Mouse (Mus musculus): Measurements from ENCODE around the gene Znhit2.
"Not testable (repeated sequence)": the region's sequence is repeated elsewhere in the genome, so short reads cannot be mapped to it uniquely, and the experiment has no call there.

The Znhit2 gene

DNA sequence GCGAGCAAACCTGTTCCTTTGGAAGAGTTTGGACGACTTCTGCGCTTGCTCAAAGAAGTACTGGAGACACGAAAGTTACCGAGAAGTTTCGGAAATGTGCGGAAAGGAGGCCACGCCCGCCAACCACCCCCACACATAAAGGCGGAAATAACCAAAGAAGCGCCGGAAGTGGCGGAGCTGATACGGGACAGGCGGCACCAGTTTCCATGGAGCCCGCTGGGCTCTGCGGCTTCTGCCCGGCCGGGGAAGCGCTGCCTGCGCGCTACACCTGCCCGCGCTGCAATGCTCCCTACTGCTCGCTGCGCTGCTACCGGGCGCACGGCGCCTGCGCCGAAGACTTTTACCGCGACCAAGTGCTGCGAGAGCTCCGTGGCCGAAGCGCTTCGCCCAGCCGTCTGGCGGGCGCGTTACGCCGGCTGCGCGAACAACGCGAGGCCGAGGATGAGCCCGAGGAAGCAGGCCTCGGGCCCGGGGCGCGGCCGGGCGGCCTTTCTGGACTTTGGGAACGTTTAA is at the start of gene Znhit2:
Znhit2 (plus strand) TSS at position 172 of the 513 bp plus-strand sequence.
- peak; percentile 87 to 91 for DNase-seq

DNA sequence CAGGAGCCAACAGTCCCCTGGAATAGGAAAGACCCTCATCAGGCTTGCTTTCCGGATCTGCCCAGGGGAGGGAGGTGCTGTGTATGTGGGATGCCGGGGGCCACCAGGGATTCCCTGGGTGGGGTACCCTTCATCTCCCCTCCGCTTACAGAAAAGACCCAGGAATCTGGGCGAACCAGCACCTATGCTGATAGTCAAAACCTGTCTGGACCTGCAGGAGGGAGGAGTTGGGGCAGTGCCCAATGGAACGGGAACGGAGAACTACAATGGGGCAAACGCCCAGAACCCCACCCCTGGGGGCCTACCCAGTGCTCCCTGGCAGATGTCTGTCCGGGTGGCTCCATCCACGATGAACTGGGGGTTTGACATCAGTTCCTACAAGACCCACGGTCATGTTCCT is 47.3 kb upstream of the Znhit2 start:
- no peak for DNase-seq

DNA sequence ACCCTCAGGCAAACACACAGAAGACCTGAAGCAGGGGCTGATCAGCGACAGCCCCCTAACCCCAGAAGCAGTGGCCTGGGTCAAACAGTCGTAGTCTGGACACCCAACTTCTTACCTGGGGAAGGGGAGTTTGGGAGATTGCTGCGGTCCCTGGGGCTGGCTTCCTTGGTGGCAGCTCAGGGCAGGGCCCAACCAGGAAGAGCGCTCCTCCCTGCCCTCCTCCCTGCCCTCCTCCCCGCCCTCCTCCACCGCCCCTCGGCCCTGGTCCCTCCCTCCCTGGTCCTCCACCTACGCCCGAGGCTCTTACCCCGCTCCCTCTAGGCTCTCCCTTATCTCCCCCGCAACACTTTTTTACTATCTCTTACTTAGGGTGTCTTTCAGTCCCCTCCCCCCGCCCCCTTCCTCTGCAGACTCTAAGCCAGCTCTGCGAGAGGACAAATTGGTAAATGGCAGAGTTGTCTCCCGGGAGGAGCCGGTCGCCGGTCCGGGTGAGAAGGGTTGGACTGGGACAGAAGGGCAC is 45.9 kb upstream of the Znhit2 start:
- peak; percentile 40 to 55 for DNase-seq

DNA sequence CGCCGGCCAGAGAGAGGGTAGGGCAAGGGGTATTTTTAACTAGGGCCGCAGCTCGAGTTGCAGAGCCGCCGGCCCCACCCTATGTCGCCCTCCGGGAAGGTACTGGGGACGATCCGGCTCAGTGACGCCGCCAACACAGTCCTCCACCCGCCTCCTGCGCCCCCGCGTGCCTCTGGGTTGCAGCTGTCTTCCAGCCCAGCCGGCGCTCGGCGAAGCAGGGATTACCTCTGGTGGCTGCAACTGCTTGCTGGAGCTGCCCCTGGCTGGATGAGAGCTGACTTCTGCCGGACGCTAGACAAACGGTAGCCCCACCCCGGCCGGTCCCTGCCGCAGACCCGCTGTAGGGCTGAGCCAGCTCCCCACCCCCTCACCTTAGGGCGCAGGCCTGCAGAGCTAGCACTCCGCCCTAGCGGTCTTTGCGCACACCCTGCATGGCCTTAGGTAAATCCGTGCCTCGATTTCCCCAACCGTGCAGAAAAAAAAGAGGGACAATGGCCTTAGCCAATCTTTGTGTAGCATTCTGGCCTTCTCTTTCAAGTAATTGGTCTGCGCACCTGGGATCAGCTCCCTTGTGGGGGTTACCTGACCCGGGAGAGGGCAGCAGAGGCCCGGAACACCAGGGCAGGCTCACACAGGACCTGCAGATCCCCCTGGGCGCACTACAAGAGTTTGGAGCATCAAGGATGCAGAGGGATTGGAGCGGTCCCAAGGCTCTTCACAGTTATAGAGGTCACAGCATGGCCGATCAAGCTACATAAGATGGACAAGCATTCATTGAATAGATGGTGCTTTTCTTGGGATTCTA is 45.3 kb upstream of the Znhit2 start, which contains the start of gene Capn1:
Capn1 (minus strand) TSS at position 387 of the 805 bp plus-strand sequence.
- peak; percentile 46 to 69 for DNase-seq

DNA sequence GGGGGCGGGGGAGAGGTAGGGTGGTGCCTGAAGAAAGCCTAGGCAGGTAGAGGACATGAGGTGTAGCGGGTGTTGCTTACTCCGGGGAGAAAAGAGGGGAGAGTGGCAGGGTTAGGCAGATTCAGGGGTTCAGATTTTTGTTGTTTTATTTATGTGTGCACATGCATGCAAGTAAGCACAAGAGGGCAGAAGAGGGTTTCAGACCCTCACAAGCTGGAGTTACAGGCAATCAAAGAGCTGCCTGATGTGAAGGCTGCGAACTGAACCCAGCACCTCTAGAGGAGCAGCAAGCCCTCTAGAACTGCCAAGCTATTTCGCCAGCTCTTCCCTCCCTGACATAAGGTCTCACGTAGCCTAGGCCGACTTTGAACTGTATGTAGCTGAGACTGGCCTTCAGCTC is 44.5 kb upstream of the Znhit2 start:
- peak in 1 of 2 experiments; percentile 10 for DNase-seq

DNA sequence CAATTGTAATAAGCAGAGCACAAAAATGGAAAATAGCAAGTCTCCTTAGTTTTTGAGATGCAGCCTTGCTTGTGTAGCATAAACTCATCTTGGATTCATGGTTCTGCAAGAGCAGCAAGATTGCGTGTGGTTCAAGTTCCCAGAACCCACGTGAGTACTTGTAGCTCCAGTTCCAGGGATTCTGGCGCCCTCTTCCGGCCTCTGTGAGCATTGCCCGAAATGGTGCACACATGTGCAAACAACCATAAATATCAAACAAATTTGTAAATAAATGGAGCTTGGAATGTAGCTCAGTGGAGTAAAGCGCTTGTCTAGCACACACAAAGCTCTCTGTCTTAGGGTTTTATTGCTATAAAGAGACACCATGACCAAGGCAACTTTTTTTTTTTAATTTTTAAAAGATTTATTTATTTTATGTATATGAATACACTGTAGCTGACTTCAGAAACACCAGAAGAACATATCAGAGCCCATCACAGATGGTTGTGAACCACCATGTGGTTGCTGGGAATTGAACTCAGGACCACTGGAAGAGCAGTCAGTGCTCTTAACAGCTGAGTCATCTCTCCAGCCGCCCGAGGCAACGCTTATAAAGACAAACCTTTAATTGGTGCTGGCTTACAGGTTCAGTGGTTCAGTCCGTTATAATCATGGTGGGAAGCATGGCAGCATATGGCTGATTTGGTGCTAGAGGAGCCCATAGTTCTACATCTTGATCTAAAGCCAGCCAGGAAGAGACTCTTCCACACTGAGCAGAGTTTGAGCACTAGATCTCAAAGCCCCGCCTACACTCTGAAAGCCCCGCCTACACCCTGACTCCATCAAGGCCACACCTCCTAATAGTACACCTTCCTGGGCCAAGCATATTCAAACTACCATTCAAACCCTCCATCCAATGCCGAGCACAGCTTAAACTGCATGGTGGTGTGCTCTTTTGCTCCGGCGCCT is 42.6 kb upstream of the Znhit2 start:
- DNase-seq, result peak; percentile 74 to 88

DNA sequence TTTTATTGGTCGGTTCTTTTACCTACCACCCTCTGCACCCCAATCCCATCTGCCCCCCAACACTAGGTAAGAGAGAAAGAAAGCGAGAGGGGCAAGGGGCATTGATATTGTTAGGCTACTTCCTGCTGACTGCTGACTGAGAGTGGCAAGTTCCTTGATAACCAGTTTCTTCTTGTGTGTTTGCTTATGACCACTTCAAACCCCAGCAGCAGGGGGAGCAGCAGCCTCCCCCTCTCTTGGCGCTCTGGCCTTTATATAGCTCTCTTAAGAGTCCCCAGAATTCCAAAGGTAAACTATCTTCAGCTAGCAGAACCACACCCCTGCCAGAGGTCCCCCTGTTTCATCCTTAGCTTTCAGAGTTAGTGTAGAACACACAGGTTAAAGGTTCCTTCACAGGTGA is 40.7 kb upstream of the Znhit2 start:
- no peak for DNase-seq

DNA sequence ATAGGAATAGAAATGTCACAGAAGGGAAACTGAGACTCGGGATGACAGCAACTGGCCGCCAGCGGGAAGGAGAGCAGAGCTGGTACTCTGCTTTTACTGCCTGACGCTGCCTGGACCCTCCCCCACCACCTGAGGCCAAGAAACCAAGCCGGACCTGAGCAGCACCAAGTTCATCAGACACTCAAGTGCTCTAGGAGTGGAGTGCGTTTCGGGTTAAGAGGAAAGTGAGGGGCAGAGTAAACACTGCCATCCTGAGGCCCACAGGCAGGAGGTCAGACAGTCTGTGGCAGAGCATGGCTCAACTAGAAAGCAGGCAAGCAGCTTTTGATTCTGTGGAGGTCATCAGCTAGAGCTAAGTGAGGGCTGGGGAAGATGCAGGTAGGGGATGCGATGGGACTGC is 37.9 kb upstream of the Znhit2 start:
- DNase-seq, result no peak

DNA sequence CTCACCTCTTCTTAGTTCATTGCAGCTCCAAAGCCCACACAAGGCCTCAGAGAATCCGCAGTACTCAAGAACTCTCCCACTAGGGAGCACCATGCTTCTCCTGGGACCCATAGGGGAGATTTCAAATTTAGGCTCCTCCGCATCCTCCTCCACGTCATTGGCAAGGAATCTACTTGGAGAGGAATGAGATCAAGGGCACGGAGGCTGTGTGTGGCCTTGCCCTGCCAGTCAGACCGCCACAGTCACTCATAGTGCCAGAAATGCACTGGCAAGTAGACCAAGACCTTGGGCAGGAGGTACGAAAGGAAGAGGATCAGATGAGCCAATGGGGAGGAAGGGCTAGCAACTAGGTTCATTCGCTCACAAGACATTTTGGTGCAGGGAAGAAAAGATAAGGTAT is 37.1 kb upstream of the Znhit2 start:
- DNase-seq, result no peak

DNA sequence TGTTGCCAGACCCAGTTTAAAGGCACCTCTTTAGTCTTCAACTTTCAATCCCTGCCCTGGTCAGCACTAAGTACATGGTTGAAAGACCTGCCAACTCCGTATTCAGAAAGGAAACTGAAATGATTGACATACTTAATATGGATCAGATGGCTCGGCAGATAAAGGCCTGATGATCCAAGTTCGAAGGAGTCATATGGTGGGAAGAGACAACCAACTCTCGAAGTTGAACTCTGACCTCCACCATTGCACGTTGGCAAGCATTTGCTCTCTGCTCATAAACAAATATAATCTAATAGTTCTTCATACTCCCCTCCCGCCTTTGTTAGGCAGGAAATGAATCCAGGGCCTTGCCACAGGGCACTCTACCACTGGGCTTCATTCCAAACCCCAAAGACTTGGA is 32.0 kb upstream of the Znhit2 start:
- DNase-seq, result no peak

DNA sequence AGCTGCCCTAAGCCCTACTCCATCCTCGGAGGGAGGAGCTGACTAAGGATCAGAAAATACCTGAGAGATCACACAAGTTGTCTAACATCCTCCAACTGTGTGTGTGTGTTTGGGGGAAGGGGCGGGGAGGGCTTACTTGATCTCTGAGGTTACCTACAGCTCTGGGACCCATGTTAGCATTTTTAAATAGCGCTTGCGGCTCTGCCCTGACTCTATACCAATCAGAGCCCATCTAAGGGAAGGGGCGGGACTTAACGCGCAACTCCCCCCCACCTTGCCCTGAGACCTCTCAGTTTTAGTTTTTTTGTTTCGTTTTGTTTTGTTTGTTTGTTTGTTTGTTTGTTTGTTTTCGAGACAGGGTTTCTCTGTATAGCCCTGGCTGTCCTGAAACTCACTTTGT is 31.6 kb upstream of the Znhit2 start:
- DNase-seq, result no peak

DNA sequence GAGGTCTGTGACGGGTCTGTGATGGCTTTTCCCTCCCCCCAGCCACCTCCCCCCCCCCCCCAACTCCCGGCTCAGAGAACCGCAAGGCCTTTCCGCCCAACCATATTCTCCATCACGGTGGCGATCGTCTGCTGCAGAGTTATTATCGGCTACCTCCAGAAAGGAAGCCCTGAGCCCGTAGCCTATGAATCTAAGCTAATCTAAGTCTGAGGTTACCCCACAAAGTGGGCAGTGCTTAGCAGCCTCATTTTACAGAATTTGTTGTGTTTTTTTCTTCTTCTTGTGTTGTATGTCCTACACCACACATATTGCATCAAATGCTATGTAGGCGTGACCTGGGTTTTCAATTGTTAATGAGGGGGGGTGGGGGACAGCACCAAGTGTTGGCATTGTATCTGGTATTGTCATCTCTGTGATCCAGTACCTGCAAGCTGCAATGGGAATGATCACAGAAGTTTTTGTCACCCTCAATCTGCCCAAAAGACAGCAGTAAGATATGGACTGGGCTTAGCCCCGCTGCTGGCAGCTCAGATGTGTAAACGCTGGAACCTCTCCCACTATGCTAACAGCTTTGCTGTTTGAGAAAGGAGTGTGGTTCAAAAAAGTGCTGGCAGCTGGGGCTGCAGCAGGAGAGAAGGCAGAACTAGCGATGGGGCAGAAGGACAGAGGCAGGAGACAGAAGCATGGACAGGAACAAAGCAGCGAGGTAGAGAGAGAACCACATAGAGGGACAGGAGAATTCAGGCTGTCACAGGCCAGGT is 30.3 kb upstream of the Znhit2 start:
- no peak for DNase-seq

DNA sequence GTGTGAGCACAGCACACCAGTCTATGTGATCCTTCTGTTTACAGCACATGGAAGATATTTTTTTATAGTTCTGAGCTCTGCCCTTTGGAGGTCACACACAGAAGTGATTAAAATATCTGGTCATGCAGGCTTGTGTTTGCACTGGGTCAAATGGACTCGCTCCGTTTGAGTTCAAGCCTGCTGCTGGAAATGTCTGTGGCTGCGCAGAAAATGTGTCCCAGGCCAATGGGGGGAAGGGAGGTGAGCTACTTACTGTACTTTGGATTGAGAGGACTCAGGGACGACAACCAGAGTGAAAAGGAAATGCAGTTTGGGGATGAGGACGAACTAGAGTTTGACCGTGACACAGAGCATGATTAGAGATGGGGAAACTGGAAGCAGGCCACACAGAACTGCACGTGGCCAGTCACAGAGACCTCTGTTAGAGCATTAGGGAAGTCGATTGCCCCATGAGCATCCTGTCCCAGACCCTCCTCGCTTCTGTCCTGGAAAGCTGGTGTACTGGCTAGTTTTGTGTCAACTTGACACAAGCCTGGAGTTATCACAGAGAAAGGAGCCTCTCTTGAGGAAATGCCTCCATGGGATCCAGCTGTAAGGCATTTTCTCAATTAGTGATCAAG is 24.9 kb upstream of the Znhit2 start:
- DNase-seq, result no peak

DNA sequence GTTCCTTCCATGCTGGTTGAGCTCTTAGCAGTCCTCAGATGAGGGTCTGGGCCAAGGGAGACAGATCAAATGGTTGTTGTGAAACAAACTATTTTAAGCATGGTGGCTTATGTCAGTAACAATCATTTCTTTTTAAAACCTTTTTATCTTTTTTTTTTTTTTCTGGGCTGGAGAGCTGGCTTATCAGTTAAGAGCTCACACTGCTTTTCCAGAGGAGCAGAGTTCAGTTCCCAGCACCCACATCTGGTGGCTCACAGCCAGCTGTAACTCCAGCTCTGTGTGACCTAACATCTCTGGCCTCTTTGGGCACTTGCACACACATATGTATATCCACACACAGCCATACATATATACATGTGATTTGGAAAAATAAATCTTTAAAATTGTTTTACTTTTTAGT is 23.3 kb upstream of the Znhit2 start:
- DNase-seq, result no peak

DNA sequence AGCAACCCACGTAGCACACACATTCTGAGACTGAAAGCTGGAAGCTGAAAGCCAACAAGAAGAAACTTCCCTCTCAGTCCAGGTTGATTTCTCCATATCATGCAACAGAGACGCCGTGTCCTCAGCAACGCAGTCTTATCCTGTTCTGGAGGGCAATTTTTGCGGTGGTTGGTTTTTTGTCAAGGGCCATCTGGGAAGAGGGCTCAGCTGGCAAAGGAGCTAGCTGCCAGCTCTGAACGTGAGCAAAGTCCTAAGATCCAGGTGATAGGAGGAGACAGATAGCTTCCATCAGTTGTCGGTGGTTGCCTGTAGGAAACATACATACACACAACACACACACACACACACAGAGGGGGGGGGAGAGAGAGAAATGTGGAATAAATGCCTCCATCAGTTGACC is 22.7 kb upstream of the Znhit2 start:
- DNase-seq, result no peak

DNA sequence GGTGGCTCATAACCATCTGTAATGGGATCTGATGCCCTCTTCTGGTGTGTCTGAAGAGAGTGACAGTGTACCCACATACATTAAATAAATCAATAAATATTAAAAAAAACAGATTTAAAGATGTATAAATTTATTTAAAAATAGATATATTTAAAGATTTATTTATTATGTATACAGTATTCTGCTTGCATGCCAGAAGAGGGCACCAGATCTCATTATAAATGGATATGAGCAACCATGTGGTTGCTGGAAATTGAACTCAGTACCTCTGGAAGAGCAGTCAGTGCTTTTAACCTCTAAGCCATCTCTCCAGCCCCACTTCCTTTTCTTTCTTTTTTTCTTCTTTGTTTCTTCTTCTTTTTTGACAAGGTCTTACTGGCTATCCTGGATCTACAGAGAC is 21.0 kb upstream of the Znhit2 start:
- no peak for DNase-seq

DNA sequence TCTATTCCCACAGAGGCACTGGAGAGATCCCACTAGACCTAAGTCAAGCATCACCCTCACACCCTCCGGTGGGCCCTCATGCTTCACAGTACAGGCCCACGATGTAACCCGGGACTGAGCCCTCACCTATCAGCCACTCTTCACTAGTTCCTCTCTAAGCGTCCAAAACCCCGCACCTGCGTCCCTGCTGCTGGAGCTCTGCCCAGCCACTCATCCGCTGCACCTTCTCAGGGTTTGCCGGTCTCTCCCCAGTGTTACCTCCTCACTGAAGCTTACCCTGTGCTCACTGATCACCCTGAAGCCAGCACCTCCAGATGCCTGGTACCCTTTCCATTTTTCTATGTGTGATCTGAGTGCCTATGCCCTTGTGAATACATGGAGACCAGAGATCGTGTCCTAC is 18.7 kb upstream of the Znhit2 start:
- DNase-seq, result no peak

DNA sequence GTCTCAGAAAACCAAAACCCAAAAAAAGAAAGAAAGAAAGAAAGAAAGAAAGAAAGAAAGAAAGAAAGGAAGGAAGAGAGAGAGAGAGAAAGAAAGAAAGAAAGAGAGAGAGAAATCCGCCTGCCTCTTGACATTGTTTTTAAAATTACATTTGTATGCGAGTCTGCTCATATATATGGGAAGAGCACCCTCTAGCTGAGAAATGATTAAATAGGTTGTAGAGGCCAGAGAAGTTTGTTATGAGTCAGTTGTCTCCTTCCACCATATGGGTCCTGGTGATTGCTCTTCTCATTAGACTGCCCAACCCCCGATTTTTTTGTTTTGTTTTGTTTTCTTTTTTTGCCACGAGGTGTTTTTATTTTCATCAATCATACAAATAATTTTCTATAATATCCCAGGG is 16.9 kb upstream of the Znhit2 start:
- not testable (repeated sequence) for DNase-seq

DNA sequence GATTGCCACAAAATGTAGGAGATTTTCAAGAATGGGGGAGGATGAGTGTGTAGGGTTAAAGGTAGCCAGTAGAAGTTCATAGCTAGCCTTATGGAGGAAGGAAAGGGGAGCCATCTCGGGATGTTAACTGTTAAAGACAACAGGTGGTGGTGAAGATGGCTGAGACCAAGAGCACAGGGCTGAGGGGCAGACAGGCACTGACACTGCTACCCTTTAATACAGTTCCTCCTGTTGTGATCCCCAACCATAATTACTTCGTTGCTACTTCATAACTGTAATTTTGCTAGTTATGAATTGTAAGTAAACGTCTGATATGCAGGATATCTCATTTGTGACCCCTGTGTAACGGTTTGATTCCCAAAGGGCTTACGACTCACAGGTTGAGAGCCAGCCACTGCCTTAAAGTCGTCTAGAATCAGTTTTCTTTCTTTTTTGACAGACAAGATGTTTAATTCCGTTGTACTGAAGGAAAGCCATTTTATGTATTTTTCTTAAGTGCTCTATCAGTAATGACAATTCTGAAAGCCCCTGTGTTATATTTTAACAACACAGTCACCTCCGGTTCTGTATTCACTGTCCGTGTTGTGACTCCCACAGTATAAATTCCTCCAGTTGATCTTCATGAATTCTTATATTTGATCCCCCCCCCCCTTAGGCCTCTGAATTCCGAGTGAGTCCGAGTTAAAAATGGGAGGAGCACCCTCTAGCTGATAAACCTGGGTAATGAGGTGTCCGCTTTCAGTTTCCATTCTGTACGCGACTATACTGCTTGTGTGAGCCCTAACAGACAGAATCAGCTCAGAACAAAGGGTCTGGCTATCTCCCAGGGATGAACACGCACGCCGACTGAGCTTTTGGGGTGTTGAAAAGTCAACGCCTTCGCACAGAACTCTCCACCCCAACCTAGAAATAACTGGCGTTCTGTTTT is 15.4 kb upstream of the Znhit2 start:
- DNase-seq, result no peak

DNA sequence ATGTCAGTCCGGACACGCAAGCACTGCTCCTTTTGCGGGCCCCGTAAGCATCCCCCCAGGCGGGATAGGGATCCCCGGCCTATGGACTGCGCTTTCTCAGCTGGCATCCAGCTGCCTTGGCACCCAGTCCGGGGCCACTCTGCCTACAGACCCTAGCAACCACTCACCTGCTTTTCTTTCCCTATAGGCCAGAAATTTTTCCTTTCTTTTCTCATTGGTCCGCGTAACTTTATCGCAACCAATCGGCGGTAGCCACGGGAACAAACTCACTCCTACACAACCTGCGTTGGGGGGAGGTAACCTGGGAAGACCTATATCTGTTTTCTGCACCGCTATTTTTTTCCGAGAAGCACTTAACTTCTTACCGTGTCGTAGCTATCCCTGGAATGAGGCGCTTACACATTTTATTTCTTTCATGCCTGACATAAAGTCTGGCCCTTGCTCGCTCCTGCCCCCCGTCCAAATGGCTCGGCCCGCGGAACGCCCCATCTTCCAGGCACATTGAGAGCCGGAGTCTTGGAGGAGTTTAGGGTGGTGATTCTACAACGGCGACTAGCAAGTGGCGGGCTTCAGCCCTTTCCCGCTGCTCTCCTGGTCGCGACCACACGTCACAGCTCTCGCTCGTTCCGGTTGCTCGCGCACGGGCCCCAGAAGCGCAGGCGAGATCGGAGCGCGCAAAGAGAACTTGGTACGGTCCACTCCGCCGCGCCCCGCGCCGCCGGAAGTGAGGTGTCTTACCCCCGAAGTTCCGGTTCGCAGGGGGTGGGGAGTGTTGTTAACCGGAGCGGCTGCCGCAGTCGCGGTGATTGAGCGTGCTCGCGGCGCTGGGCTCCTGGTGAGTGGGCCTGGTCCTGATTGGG is 14.5 kb upstream of the Znhit2 start, which contains the start of gene Syvn1:
Syvn1 (plus strand) TSS at position 283 of the 860 bp plus-strand sequence.
- peak; percentile 82 to 87 for DNase-seq
